Mouse (Mus musculus) limb, embryonic 10.5 days (tissue): ENCODE measurements around the gene Gga2. TPM values are rescaled to one million over a fixed set of nuclear protein-coding genes. Genes with fewer than 3 reads are reported as not detected.

ENCODE experiments used
- DNase-seq: peaks from one replicate; pipeline ENCODE4 v3.0.0-alpha.2; 2017; ENCODE audit warnings: low spot score
- H3K27ac ChIP-seq: fragments of 300-500 bp; sonication (generic); 2 replicates; pipeline ENCODE4 v1.5.1; 2016; ENCODE audit warnings: mild to moderate bottlenecking
- H3K27me3 ChIP-seq: fragments of 300-500 bp; sonication (generic); 2 replicates; pipeline ENCODE4 v1.6.1; 2016; ENCODE audit warnings: low read depth, mild to moderate bottlenecking; ENCODE audit not compliant: poor library complexity, severe bottlenecking
- H3K36me3 ChIP-seq: fragments of 300-500 bp; sonication (generic); 2 replicates; pipeline ENCODE4 v1.6.1; 2016; ENCODE audit warnings: mild to moderate bottlenecking, moderate library complexity
- H3K4me1 ChIP-seq: fragments of 300-500 bp; sonication (generic); 2 replicates; pipeline ENCODE4 v1.6.1; 2016
- H3K4me3 ChIP-seq: fragments of 300-500 bp; sonication (generic); 2 replicates; pipeline ENCODE4 v1.5.1; 2016; ENCODE audit warnings: mild to moderate bottlenecking, moderate library complexity
- H3K9me3 ChIP-seq: fragments of 300-500 bp; sonication (generic); replicated peaks from 2 replicates; pipeline ENCODE4 v1.6.1; 2016; ENCODE audit warnings: mild to moderate bottlenecking
- WGBS: fragments of 180-500 bp; shearing (Covaris S2); methylation state at CpG from one replicate; pipeline ENCODE4 v1.1.7; 2016; 5-methylcytosine and 5-hydroxymethylcytosine counted together
- polyA plus RNA-seq: library from polyadenylated mRNA; unstranded; fragments of >200 nt; fragmentation: Nextera tagmentation; extraction: Ambion mirVana; gene quantifications from 2 replicates; pipeline ENCODE4 v1.2.1, GENCODE M21; 2016

Gga2 gene
- polyA plus RNA-seq, 1 experiment from 2014 or later = 148 TPM

DNA sequence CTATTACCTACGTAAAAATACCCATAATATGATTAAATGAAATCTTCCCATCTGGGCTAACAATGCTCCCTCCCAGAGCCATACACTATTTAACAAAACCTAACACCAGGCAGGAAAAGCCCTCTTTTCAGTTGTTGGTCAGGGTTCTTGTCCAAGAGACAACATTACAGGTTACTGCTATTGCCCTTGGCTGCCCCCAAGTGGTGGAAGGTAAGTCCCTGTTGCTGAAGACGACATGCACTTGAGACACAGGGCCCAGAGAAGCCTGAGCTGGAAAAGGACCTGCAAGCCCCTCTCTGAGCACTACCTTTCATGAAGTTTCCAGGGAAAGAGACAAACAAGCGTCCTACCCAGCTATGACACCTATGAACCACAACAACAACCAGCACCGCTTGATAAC lies 46.0 kb downstream of the Gga2 start:
- no peaks in the 10 kb centered on the region for H3K27me3 ChIP-seq
- H3K9me3 ChIP-seq = no peaks in the 10 kb centered on the region
- 52% methylated on average over 4 of the region's 4 CpGs for WGBS
- H3K36me3 ChIP-seq = peaks cover 30% of the 10 kb centered on the region
- peak; percentile 49 for DNase-seq
- H3K27ac ChIP-seq = no peak overlapping the region
- H3K4me3 ChIP-seq = no peak overlapping the region
- 0 out of 2 replicates have a peak, but pooled peaks cover 3% of the 10 kb centered on the region for H3K4me1 ChIP-seq

DNA sequence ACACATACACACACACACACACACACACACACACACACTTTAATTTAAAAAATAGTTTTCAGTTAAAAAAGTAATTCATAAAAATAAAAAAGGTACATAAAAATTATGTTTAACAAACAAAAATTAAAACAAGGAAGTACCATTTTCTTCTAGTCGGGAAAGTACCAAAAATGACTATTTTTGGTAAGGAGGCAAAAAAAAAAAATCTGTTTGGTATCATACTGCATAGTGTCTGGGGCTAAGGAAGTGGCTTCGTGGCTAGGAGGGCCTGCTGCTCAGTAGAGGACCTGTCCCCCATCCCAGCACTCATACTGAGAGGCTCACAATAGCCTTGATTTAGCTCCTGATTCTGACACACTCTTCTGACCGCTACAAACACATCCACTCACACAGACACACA lies 49.3 kb downstream of the Gga2 start:
- H3K4me3 ChIP-seq = no peak overlapping the region
- H3K27me3 ChIP-seq = no peaks in the 10 kb centered on the region
- H3K9me3 ChIP-seq = no peaks in the 10 kb centered on the region
- peaks cover 32% of the 10 kb centered on the region for H3K36me3 ChIP-seq
- no peak for DNase-seq
- no peaks in the 10 kb centered on the region for H3K4me1 ChIP-seq
- 88% methylated on average over 3 of the region's 3 CpGs for WGBS
- no peak overlapping the region for H3K27ac ChIP-seq

DNA sequence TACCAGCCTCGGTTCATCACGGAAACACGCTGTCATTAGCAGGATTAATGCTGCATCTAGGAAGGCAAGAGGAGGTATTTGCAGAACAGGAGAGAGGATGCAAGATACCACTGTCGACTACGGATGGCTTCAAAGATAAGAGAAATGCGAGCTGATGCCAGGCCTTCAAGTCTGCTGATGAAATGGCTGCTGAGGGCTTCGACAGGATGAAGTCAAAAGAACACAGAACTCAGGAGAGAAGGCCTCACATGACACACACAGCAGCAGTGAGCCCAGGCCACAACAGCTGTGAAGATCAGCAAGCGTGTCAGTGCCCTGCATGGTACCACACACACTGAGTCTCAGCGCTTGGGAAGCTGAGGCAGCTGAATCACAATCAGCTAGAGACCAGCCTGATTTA lies 50.8 kb downstream of the Gga2 start:
- no peak overlapping the region for H3K27ac ChIP-seq
- H3K4me1 ChIP-seq = no peaks in the 10 kb centered on the region
- WGBS = 90% methylated on average over 9 of the region's 9 CpGs
- no peaks in the 10 kb centered on the region for H3K9me3 ChIP-seq
- peaks cover 32% of the 10 kb centered on the region for H3K36me3 ChIP-seq
- H3K27me3 ChIP-seq = no peaks in the 10 kb centered on the region
- no peak for DNase-seq
- H3K4me3 ChIP-seq = no peak overlapping the region

DNA sequence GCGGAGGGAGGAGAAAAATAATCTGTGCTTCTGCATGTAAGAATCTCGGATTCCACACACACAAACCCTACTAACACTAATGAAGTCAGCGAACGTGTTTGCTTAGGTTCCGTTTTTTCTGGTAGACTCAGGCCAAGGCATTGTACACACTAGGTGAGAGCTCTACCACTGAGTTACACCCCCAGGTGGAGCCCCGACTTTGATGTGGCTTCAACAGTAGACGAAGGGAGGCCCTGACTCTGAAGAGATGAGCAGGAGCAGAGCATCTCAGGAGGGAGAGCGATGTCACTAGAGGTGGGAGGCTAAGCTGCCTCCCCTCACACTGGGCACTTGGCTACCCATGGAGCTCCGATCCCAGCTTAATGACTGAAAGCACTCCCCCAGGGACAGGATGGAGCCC lies 52.2 kb downstream of the Gga2 start:
- Histone ChIP-seq H3K27me3 (no peaks in the 10 kb centered on the region), H3K4me1 (no peaks in the 10 kb centered on the region), H3K4me3 (no peak overlapping the region), H3K9me3 (no peaks in the 10 kb centered on the region), H3K27ac (no peak overlapping the region), H3K36me3 (peaks cover 37% of the 10 kb centered on the region)
- 86% methylated on average over 9 of the region's 9 CpGs for WGBS
- DNase-seq = no peak

DNA sequence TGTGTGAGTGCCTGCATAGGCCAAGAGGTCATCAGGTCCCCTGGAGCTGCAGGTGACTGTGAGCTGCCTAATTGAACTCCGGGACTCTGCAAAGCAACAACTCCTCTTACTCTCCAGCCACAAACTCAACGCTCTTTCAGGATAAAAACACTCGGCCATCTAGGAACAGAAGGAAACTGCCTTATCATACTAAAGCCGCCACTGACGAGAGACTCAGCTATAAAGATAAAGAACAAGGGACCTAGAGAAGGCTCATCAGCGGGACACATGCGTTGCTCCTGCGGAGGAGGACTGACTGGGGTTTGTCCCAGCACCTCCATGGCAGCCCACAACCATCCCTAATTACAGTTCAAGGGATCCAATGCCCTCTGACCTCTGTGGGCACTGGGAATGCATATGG lies 52.8 kb downstream of the Gga2 start:
- H3K27ac ChIP-seq = no peak overlapping the region
- DNase-seq = no peak
- WGBS = 70% methylated on average over 8 of the region's 8 CpGs
- no peak overlapping the region for H3K4me3 ChIP-seq
- no peaks in the 10 kb centered on the region for H3K4me1 ChIP-seq
- H3K36me3 ChIP-seq = peaks cover 37% of the 10 kb centered on the region
- H3K27me3 ChIP-seq = no peaks in the 10 kb centered on the region
- H3K9me3 ChIP-seq = no peaks in the 10 kb centered on the region

DNA sequence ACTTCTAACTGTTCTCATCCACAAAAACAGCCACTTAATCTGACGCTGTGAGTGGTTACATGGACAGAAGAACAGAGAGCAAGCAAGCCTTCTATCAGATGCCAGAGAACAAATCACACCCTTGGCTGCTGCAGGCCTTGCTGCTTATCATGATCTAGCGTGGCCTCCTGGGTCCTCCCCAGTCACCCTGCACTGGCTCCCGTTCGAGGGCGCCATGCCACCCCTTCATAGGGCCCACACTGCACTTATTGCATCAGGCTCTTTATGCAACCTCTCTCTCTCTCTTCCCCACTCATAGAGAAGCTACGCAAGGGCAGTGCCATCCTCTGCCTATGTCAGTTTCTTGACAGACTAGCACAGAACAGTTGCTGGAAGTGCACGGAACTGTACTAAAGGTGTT lies 54.9 kb downstream of the Gga2 start:
- no peak for DNase-seq
- no peaks in the 10 kb centered on the region for H3K27me3 ChIP-seq
- H3K4me1 ChIP-seq = no peaks in the 10 kb centered on the region
- H3K4me3 ChIP-seq = no peak overlapping the region
- no peaks in the 10 kb centered on the region for H3K9me3 ChIP-seq
- no peak overlapping the region for H3K27ac ChIP-seq
- WGBS = 95% methylated on average over 7 of the region's 7 CpGs
- H3K36me3 ChIP-seq = peaks cover 50% of the 10 kb centered on the region

DNA sequence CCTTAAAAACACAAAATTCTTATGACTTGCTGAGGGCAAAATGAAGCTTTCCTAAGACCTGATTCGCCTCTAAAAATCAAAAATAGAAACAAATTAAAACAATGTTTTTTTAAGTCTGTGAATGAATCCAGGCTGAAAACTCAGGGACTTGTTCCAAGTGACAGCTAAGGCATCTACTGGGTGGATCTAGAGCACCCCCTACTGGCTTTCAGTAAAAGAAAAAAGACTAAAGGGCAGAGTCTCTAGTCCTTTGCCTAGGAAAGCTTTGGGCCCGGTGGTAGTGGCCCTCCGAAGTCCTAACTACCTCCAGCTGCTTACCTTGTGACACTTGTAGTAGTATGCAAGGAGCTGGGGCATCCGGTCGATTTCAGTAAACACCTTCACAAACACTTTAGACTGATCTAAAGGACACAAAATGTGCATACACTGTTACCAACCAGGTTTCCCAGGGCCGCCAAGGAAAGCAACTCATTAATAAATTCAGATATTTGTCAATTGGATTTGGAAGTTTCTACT lies 57.1 kb downstream of the Gga2 start:
- no peaks in the 10 kb centered on the region for H3K9me3 ChIP-seq
- H3K4me1 ChIP-seq = no peaks in the 10 kb centered on the region
- 68% methylated on average over 6 of the region's 6 CpGs for WGBS
- DNase-seq = no peak
- no peak overlapping the region for H3K27ac ChIP-seq
- no peak overlapping the region for H3K4me3 ChIP-seq
- peaks cover 33% of the 10 kb centered on the region for H3K36me3 ChIP-seq
- no peaks in the 10 kb centered on the region for H3K27me3 ChIP-seq

DNA sequence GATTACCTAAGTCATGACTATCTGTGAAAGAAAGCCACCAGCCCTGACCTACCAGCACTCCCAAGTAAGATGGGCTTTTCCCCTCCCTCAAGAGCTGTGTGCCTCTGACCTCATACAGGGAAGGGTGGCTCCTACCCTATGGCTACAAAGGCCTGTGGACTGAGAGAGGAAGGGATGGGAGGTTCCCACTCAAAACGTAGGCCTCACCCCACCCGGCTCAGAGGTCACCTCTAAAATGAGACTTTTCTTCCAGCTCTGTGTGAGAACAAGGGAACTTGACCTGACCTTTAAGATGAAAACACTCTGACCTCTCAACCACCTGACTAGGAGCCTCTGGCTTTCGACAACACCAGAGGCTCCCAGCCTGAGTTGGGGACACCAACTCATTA lies 58.5 kb downstream of the Gga2 start:
- H3K27me3 ChIP-seq = no peaks in the 10 kb centered on the region
- DNase-seq = no peak
- H3K36me3 ChIP-seq = peaks cover 30% of the 10 kb centered on the region
- H3K27ac ChIP-seq = no peak overlapping the region
- no peak overlapping the region for H3K4me3 ChIP-seq
- WGBS = 87% methylated on average over 3 of the region's 3 CpGs
- H3K4me1 ChIP-seq = no peaks in the 10 kb centered on the region
- H3K9me3 ChIP-seq = no peaks in the 10 kb centered on the region

DNA sequence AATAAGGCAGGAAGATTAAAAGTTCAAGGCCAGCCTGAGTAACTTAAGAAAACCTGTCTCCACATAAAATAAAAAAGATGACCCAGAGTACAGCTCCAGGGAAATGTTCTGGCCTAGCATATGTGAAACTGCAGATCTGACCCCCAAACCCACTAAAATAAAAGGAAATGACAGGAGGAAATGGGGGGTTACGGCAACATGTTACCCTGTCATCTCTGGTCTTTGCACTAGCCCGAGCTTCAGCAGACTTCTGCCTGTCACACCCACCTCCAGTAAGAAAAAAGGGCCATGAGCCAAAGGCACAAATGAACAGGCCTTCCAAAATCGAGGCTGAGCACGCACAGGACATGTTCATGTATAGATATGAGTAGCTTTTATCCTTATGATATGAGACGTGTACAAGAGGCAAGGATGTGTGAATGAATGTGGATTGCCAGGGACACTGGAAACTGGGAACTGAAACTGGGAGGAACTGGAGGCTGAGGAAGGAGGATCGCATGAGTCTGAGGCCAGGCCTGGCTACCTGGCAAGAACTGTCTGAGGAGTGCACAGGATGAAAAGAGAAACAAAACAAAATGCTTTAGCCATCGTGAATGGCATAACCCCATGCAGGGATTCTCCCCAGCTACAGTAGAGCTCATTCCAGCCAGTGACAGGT lies 59.0 kb downstream of the Gga2 start:
- H3K36me3 ChIP-seq = peaks cover 30% of the 10 kb centered on the region
- no peaks in the 10 kb centered on the region for H3K9me3 ChIP-seq
- no peak overlapping the region for H3K27ac ChIP-seq
- H3K4me3 ChIP-seq = no peak overlapping the region
- H3K27me3 ChIP-seq = no peaks in the 10 kb centered on the region
- H3K4me1 ChIP-seq = no peaks in the 10 kb centered on the region
- WGBS = 92% methylated on average over 7 of the region's 7 CpGs
- no peak for DNase-seq

DNA sequence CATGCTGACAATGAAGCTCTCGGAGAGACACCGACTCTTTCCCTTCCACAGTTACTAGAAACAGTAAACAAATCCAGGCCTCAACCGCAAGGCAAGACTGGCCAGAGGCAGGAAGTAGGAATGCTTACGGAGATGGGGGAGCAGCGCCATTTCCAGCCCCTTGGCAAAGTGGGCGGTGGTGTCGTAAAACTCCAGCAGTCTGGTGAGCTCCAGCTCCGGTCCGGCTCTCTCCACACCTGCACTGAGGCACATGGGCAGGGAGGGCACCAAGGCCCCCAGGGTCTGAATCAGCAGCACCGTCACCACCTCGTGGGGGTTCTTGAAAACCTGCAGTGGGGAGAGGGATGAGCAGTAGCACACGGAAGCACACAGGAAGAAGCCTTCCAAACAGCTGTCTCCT lies 65.2 kb downstream of the Gga2 start:
- Histone ChIP-seq H3K36me3 (peaks cover 13% of the 10 kb centered on the region), H3K9me3 (no peaks in the 10 kb centered on the region), H3K27ac (peak overlapping the region; percentile 74), H3K27me3 (no peaks in the 10 kb centered on the region), H3K4me3 (no peak overlapping the region), H3K4me1 (peaks cover 17% of the 10 kb centered on the region)
- 60% methylated on average over 12 of the region's 12 CpGs for WGBS
- DNase-seq = peak; percentile 36

DNA sequence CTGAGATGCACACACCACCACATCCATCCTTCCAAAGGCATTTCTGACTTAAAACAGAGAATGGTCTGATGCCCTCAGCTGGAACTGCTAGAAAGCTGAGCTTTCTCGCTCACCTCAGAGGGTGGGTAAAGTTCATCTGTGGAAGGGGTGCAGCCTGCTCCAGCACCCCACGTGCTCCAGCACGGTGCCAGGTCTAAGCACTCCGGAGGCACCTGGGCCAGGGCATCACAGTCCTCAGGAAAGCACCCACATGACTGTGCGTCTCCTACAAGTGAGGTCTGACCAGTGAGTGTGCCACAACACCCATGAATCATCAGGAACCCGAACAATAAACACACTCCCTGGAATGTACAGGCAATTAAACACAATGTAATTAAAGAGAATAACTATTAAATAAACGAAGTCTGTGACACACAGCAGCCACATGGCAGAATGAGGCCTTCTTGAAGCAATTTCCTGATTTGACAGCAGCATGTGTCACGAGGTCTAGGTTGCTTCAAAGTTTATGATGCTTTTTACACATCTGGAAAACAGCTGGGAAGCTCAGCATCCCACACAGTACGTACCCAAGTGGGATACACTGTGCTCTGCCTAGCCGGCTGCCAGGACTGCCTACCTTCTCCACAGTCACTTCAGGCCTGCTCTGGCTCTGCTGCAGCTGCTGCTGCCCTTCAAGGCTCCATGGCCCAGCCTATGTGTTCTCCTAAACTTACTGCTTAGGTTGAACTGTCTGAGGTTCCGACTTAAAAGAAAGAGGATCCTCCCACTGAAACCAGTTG lies 65.9 kb downstream of the Gga2 start:
- peaks cover 21% of the 10 kb centered on the region for H3K36me3 ChIP-seq
- H3K4me3 ChIP-seq = no peak overlapping the region
- H3K9me3 ChIP-seq = no peaks in the 10 kb centered on the region
- 63% methylated on average over 11 of the region's 11 CpGs for WGBS
- H3K4me1 ChIP-seq = peaks cover 17% of the 10 kb centered on the region
- H3K27me3 ChIP-seq = no peaks in the 10 kb centered on the region
- peak overlapping the region; percentile 74 for H3K27ac ChIP-seq
- peak; percentile 37 for DNase-seq

DNA sequence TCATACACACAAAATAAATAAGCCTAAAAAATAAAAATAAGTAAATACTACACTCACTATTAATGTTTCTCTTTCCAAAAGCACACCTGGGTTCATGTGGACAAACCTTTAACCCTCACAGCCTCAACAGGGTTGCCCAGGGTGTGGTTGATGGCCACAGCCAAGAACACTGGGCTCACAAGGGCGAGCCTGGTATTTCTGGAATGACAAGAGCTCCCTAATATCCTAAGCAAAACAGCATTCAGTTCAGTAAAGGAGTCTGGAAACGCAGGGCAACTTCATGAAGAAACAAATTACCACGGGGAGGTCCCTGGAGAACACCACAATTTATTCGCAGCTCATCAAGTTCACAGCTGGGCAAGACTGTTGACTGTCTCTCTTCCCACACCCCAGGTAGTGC lies 73.5 kb downstream of the Gga2 start:
- DNase-seq = no peak
- no peaks in the 10 kb centered on the region for H3K9me3 ChIP-seq
- WGBS = 80% methylated on average over 4 of the region's 4 CpGs
- peaks cover 38% of the 10 kb centered on the region for H3K36me3 ChIP-seq
- H3K4me3 ChIP-seq = no peak overlapping the region
- H3K4me1 ChIP-seq = no peaks in the 10 kb centered on the region
- H3K27ac ChIP-seq = no peak overlapping the region
- H3K27me3 ChIP-seq = no peaks in the 10 kb centered on the region

DNA sequence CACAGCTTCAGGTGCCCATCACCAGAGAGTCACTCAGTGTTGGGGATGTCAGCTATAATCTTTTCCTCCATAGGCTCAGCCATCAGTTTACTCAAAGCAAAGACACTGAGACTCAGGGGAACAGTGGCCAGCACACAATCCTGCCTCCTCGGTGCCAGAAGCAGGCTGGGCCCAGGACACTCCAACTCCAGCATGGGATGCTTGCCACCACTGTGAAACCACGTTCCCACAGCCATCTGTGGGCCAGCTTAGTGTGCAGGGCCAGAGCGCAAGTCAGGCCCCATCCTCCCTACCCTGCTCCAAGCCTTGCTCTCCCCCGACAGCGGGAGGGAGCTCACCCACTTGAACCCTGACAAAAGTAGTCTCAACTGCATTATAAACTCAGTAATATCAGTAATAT lies 74.8 kb downstream of the Gga2 start:
- Histone ChIP-seq H3K4me3 (no peak overlapping the region), H3K27me3 (no peaks in the 10 kb centered on the region), H3K9me3 (no peaks in the 10 kb centered on the region), H3K4me1 (no peaks in the 10 kb centered on the region), H3K27ac (no peak overlapping the region), H3K36me3 (peaks cover 43% of the 10 kb centered on the region)
- DNase-seq = no peak
- WGBS = 91% methylated on average over 5 of the region's 5 CpGs
